Mouse (Mus musculus) thymus, adult 18-20 months (tissue): Measurements from ENCODE around the gene Wdr46.
A peak's percentile ranks its signal among the peaks of the same experiment; 100 is the strongest.

Source experiments
- DNase-seq, 2 experiments: peaks; one replicate each; pipeline ENCODE4 v3.0.0; 2022; ENCODE audit warnings: mixed read lengths in 2 of 2

Gene Wdr46

DNA sequence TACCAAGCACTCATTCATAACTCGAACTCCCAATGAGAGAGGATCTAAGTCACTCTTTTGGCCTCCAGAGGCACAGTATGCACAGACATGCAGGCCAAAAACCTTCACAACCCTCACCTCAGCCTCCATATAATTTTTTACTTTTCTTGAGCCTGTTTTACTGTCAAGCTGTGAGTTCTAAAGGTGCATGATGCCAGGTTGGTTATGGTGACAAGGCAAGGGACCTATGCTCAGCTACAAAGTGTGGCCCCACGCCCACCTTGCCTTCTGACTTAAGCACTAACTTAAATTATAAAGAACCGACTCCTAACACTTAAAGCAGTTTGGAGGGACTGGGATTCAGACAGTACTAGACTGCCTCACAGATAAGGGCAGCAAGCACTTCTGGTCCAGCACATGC lies 12.8 kb downstream of the Wdr46 start:
- no peak for DNase-seq

DNA sequence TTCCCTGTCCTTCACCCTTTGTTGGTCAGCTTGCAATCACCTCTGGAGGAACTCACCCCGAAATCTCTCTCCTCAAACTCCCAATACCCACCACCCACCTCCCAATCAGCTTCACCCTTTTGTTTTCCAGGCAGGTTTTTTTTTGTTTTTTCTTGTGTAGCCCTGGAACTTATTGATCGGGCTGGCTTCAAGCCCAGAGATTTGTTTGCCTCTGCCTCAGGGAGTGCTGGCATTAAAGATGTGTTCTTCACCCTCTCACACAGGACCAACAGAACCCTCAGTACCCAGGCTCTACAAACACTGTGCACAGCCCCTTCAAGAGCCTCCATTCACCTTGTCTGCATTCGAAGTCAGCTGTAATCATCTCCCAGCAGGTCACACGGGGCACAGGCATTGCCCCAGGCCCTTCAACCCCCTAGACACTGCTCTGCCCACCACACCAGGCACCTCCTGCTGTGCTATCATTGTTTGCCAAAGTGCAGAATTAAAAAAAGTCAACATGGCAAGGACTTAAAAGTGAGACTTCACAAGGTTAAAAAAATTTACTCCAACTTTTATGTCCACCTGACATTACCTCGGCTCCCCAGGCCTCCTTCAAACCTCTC lies 13.6 kb downstream of the Wdr46 start:
- DNase-seq: no peak

GRCm38 (mm10) chr17:33954646-33955554 lies 14.4 kb downstream of the Wdr46 start:
- no peak for DNase-seq

DNA sequence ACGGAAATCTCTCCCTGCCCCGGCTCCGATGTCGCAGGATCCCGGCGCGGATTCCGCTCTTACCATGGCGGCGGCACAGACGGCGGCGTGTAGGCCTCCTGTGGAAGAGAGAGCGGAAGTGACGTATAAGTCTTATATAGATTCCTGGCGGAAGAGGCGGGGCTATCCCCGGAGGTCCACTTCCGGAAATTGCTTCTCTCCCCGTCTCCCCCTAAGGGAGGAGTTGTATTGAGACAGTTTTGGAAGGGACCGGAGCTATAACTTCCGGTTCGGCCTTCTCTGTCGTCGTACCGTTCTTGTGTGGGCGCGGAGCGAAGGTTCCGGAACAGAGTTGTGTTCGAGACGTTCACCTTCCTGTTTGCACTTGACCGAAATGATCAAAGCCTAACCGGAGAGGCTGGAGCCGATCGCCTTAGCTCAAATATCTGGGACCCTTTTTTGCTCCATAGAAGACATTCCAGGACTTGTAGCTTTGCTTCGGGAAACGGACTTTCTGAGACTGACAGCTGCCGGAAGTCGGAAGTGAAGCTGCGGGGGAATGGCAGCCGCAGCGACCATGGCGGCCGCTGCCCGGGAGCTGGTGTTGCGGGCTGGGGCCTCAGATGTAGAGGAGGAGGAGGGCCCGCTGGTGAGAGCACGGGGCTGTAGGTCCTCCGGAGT lies 15.2 kb downstream of the Wdr46 start, which contains the start of the genes Vps52 and Rps18:
TSS of gene Vps52 (plus strand) at position 258 of the 660 bp plus-strand sequence.
TSS of gene Rps18 (minus strand) at position 447 of the 660 bp plus-strand sequence.
- DNase-seq: peak; percentile 90 to 96

- no peak for DNase-seq
Measured at GRCm38 (mm10) chr17:33956336-33956735, 15.9 kb downstream of the Wdr46 start.

DNA sequence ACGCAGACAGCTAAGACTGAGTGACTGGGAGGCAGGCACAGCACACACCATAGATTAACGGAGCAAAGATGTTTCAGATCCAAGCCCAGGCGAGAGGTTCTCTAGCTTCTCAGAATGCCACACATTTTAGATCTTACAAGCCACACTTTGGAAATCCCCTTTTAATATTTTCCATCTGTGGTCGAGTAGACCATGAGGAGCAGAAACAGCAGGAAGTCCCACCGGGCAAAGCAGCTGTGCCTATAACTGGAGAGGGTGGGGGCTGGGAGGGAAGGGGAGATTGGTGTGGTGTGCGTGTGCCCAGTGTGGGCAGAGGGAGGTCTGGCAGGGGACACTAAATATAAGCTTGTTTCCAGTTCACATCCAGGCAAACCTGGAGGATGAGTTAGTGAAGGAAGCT lies 17.0 kb downstream of the Wdr46 start:
- no peak for DNase-seq

DNA sequence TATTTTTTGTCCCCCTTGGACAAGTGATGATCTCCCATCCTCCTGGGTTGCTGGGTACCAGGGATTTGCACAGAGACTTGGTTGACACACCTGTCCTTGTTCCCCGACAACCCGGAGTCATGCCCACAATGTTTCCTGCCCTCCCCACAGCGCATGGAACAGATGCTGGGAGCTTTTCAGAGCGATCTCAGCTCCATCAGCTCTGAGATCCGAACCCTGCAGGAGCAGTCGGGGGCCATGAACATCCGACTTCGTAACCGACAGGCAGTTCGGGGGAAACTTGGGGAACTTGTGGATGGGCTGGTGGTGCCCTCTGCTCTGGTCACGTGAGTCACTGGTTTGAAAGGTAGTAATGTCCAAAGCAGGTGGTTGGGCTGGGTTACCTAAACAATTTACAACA lies 18.0 kb downstream of the Wdr46 start:
- no peak for DNase-seq

GRCm38 (mm10) chr17:33959135-33959534 lies 18.7 kb downstream of the Wdr46 start:
- no peak for DNase-seq

DNA sequence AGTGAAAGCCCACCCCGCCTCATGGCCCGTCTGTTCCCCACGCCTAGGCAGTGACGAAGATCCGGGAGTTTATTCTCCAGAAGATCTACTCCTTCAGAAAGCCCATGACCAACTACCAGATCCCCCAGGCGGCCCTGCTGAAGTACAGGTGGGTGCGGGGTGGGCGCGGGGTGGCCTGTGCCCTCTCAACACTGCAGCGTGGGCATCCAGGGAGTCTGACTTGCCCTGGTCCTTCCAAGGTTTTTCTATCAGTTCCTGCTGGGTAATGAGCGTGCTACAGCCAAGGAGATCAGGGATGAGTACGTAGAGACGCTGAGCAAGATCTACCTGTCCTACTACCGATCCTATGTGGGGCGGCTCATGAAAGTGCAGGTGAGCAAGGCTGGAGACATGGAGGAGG lies 19.5 kb downstream of the Wdr46 start:
- no peak for DNase-seq

- DNase-seq: no peak
Measured at GRCm38 (mm10) chr17:33962876-33963275, 22.4 kb downstream of the Wdr46 start.

DNA sequence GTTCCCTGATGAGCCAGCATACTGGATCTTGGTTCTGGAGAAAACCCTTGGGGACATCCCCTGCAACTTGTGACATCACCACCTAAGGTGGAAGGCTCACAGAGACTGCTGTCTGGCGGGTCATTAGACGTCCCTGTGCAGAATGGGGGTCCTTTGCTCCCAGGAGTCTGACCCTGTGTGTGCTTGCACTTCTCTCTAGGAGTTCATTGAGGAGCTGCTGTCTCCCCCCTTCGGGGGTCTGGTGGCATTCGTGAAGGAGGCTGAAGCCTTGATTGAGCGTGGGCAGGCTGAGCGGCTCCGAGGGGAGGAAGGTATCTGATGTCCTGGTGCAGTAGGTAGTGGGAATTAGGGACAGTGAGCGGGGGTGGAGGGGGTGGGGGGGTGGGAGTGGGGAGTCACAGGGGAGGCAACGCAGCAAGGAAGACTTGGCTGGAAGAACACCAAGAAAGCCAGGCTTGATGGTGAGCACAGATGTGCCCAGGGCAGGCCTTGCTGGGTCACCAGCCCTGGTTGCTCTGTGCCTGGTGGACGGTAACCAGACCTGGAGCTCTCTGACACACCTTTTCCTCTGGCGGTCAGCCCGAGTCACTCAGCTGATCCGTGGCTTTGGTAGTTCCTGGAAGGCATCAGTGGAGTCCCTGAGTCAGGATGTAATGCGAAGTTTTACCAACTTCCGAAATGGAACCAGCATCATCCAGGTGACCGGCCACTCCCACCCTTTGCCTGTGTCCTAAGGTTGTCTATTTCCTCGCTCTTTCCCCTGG lies 24.8 kb downstream of the Wdr46 start:
- DNase-seq: no peak

- no peak for DNase-seq
Measured at GRCm38 (mm10) chr17:33965846-33966550, 25.5 kb downstream of the Wdr46 start.

GRCm38 (mm10) chr17:33968489-33968888 lies 28.0 kb downstream of the Wdr46 start:
- peak in 1 of 2 experiments; percentile 59 for DNase-seq

GRCm38 (mm10) chr17:33968927-33969326 lies 28.5 kb downstream of the Wdr46 start:
- no peak for DNase-seq

DNA sequence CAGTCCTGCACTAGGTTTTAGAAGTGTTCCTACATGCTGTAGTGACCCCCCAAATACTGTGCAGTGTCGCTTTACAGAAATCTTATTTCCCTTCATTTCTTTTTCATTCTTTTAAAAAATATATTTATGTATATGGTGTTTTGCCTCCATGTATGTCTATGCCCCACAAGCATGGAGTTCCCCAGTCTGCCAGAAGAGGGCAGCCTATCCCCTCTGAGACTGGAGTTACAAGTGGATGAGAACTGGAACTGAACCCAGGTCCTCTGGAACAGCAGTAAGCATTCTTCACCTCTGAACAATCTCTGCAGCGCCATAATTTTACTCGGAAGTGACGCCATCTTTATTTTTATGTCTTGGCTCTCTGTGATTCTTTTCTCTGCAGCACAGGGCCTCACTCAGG lies 28.9 kb downstream of the Wdr46 start:
- DNase-seq: no peak

GRCm38 (mm10) chr17:33972691-33973090 lies 32.2 kb downstream of the Wdr46 start:
- no peak for DNase-seq

- no peak for DNase-seq
Measured at GRCm38 (mm10) chr17:33973572-33973971, 33.1 kb downstream of the Wdr46 start.

DNA sequence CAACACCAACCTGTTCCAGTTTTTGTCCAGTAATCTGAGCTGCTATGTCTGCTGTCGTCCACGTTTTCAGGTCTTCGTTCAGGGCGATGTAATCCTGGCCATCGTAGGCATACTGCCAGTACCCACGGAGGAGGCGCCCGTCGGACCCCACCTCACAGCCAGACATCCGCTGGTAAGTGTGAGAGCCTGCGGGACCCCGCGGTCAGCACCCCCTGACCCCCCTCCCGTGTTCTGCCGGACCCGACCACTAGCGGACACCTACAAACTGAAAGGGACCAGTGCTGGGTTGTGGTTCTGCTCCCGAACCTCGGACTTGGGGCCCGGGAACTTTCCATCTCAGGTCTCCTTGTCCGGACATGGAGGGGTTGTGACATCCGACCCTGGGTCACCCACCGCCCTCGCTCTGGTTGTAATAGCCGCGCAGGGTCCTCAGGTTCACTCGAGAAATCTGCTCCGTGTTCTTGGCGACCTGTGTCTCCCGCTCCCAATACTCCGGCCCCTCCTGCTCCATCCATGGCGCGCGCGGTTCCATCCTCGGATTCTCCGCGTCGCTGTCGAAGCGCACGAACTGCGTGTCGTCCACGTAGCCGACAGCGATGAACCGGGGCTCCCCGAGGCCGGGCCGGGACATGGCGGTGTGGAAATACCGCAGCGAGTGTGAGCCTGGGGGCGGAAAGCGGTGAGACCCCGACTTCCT lies 37.5 kb downstream of the Wdr46 start:
- no peak for DNase-seq

- DNase-seq: peak; percentile 60 to 73
Measured at GRCm38 (mm10) chr17:33978631-33979031, 38.2 kb downstream of the Wdr46 start.

DNA sequence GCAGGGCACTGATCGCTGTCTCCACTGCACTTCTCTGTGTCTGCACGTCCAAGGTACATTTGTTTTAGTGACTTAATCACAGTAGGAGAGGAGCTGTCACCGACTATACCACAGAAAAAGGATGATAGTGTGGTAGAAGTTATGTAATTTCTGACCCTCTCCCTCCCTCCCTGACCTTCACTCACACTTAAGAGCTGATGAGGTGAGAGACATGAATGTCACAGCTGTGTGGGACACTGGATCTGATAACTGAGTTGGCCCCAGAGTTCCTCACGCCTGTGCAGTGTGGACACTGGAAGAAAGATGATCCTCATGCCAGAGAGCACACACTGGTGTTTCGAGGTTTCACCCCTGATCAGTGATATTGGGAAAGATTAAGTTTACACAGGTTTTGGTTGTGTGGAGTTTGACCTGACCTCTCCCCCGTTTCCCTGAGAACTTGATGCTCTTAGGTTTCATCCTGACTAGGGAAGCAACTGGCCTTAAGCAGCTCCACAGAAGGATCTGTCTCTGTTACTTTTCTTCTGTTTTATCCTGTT lies 39.1 kb downstream of the Wdr46 start:
- DNase-seq: no peak
